ENCODE assay signal across 35 mouse cellular contexts in the genomic region with DNA sequence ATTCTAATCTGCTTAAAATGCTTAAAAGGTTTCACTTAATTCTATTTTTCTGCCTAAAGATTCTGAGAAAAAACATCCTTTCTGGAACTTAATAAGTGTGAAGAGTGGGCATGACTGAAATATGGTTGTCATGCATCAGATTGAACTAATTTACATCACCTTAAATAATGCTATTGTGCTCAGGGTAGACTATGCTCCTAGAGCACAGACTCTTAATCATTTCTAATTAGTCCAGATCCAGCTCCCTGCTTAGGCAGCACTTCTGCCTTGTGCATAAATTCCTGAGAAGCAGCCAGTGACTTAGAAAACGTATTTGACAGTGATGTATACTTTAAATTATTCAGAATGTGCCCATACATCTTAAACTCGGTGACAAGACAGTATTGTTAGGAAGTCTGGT. TPM values are rescaled to one million over a fixed set of nuclear protein-coding genes. Genes with fewer than 3 reads are reported as not detected.
"Had no signal": no experiment of that assay in that cellular context is flagged by ENCODE, and none has a peak within 500 bp of the region (broad histone marks: within the 10 kb centered on the region; RNA-seq: fewer than 3 reads in every experiment).

No protein-coding gene starts in this region.

- ATAC-seq: inflammation-experienced regulatory T-cells, adult 6 months; intestine, embryonic 15.5 days; intestine, postnatal 0 days had no signal

- H3K9ac ChIP-seq: heart, embryonic 12.5 days; hindbrain, embryonic 13.5 days; hindbrain, embryonic 15.5 days; intestine, embryonic 15.5 days; limb, embryonic 12.5 days had no signal

- DNase-seq: gastrocnemius, postnatal 14 days; gastrocnemius, postnatal 36 days; heart, adult 11 months; heart, postnatal 10 days; heart, postnatal 4 days; kidney, adult 18-20 months; kidney, adult 8-10 months; kidney, postnatal 10 days; kidney, postnatal 25 days; kidney, postnatal 4 days; liver had no signal

- H3K4me1 ChIP-seq: heart, embryonic 10.5 days; heart, embryonic 12.5 days; hindbrain, embryonic 10.5 days; hindbrain, embryonic 13.5 days; hindbrain, embryonic 15.5 days; intestine, embryonic 15.5 days; limb, embryonic 12.5 days had no signal

- H3K4me2 ChIP-seq: heart, embryonic 12.5 days; hindbrain, embryonic 13.5 days; hindbrain, embryonic 15.5 days; intestine, embryonic 15.5 days; limb, embryonic 12.5 days; liver, embryonic 11.5 days had no signal

- H3K4me3 ChIP-seq: heart, embryonic 10.5 days; heart, embryonic 12.5 days; hindbrain, embryonic 10.5 days; hindbrain, embryonic 13.5 days; hindbrain, embryonic 15.5 days; intestine, embryonic 15.5 days; layer of hippocampus, adult 2 months; left cerebral cortex, adult 2 months; limb, embryonic 10.5 days; limb, embryonic 12.5 days had no signal

- H3K9me3 ChIP-seq: heart, embryonic 10.5 days; heart, embryonic 12.5 days; hindbrain, embryonic 10.5 days; hindbrain, embryonic 13.5 days; hindbrain, embryonic 15.5 days; intestine, embryonic 15.5 days; limb, embryonic 10.5 days; limb, embryonic 12.5 days had no signal

- H3K36me3 ChIP-seq: heart, embryonic 10.5 days; heart, embryonic 12.5 days; hindbrain, embryonic 10.5 days; hindbrain, embryonic 13.5 days; hindbrain, embryonic 15.5 days; intestine, embryonic 15.5 days; limb, embryonic 10.5 days; limb, embryonic 12.5 days had no signal

- H3K27ac ChIP-seq: heart, embryonic 10.5 days; hindbrain, embryonic 10.5 days; hindbrain, embryonic 13.5 days; hindbrain, embryonic 15.5 days; intestine, embryonic 15.5 days; layer of hippocampus, adult 2 months; left cerebral cortex, adult 2 months; limb, embryonic 10.5 days; limb, embryonic 12.5 days had no signal

- H3K27me3 ChIP-seq: heart, embryonic 12.5 days; hindbrain, embryonic 13.5 days; hindbrain, embryonic 15.5 days; intestine, embryonic 15.5 days; limb, embryonic 12.5 days had no signal

RNA-seq across cellular contexts. Expression of a gene that starts 29.4 kb away (rescaled TPM):
- total RNA-seq: gastrocnemius, adult 18-20 months; gastrocnemius, adult 8-10 months; gastrocnemius, postnatal 14 days; gastrocnemius, postnatal 36 days; heart, adult 8-10 months; heart, postnatal 10 days; heart, postnatal 25 days; heart, postnatal 4 days; layer of hippocampus, adult 2 months; layer of hippocampus, postnatal 10 days; layer of hippocampus, postnatal 25 days; left cerebral cortex, adult 2 months; left cerebral cortex, postnatal 14 days; left cerebral cortex, postnatal 36 days had no signal
- polyA plus RNA-seq: heart, embryonic 10.5 days; heart, embryonic 12.5 days; heart, embryonic 14.5 days; heart, embryonic 16.5 days; hindbrain, embryonic 10.5 days; hindbrain, embryonic 13.5 days; hindbrain, embryonic 15.5 days; inflammation-experienced regulatory T-cells, adult 6 months; intestine, embryonic 15.5 days; intestine, postnatal 0 days; limb, embryonic 10.5 days; limb, embryonic 14.5 days; liver, embryonic 11.5 days had no signal
